Mouse (Mus musculus) testis, adult 2 months (tissue): ENCODE measurements around the gene Dcst2. TPM values are rescaled to one million over a fixed set of nuclear protein-coding genes. Genes with fewer than 3 reads are reported as not detected.

Experiments used
- H3K27ac ChIP-seq: fragments of 200-500 bp; 2 replicates; pipeline ENCODE4 v1.5.1; 2012; ENCODE audit warnings: low read depth, low read length; ENCODE audit not compliant: control insufficient read depth, insufficient read depth
- H3K27me3 ChIP-seq: fragments of 200-500 bp; 2 replicates; pipeline ENCODE4 v1.6.1; 2012; ENCODE audit warnings: mild to moderate bottlenecking, low read length, moderate library complexity; ENCODE audit not compliant: control insufficient read depth, insufficient read depth
- H3K36me3 ChIP-seq: fragments of 200-500 bp; 2 replicates; pipeline ENCODE4 v1.6.1; 2012; ENCODE audit warnings: mild to moderate bottlenecking, low read length; ENCODE audit not compliant: control insufficient read depth, insufficient read depth
- H3K4me1 ChIP-seq: fragments of 200-500 bp; 2 replicates; pipeline ENCODE4 v1.6.1; 2012; ENCODE audit warnings: low read length; ENCODE audit not compliant: control insufficient read depth, insufficient read depth
- H3K4me3 ChIP-seq: fragments of 200-500 bp; 2 replicates; pipeline ENCODE4 v1.5.1; 2012; ENCODE audit warnings: low read depth, mild to moderate bottlenecking, low read length, moderate library complexity, mixed read lengths; ENCODE audit not compliant: control insufficient read depth
- CTCF ChIP-seq: fragments of 200-500 bp; IDR thresholded peaks from 2 replicates; pipeline ENCODE4 v1.5.1; 2012; ENCODE audit warnings: low read depth, mild to moderate bottlenecking, inconsistent platforms, low read length, moderate library complexity; ENCODE audit not compliant: control insufficient read depth, insufficient read depth, insufficient replicate concordance
- POLR2A ChIP-seq: fragments of 200-500 bp; IDR thresholded peaks from 2 replicates; pipeline ENCODE4 v1.6.1; 2012; ENCODE audit warnings: low read depth, mild to moderate bottlenecking, inconsistent platforms, low read length, moderate library complexity; ENCODE audit not compliant: control insufficient read depth
- polyA plus RNA-seq: library from polyadenylated mRNA; depleted of rRNA; stranded (reverse); fragments of >200 nt; gene quantifications from 2 replicates; pipeline ENCODE4 v1.2.3, GENCODE M21; 2012

The Dcst2 gene
- polyA plus RNA-seq, 1 experiment: 110 TPM

- no peak within 1 kb of the TSS for H3K27ac ChIP-seq
- peaks cover 49% of the 10 kb centered on the region for H3K4me1 ChIP-seq
- H3K36me3 ChIP-seq: no peaks in the 10 kb centered on the region
Observed at GRCm38 (mm10) chr3:89322514-89323165, 39.1 kb upstream of the Dcst2 start, which contains the start of gene Efna3. Efna3 (minus strand) TSS chr3:89322965.

GRCm38 (mm10) chr3:89325882-89326281 is 35.9 kb upstream of the Dcst2 start:
- TF ChIP-seq CTCF (no peak), POLR2A (no peak)
- no peaks in the 10 kb centered on the region for H3K36me3 ChIP-seq
- no peak overlapping the region for H3K4me3 ChIP-seq
- H3K4me1 ChIP-seq: peaks cover 24% of the 10 kb centered on the region
- no peak overlapping the region for H3K27ac ChIP-seq
- peaks cover 2% of the 10 kb centered on the region for H3K27me3 ChIP-seq

More at GRCm38 (mm10) chr3:89322514-89323165, 39.1 kb upstream of the Dcst2 start, which contains the start of gene Efna3:
- no peak for TF ChIP-seq CTCF
- TF ChIP-seq POLR2A: no peak
- Histone ChIP-seq H3K27me3 (peaks cover 2% of the 10 kb centered on the region), H3K4me3 (peak within 1 kb of the TSS; percentile 76)

- H3K27ac ChIP-seq: no peak overlapping the region
Observed at GRCm38 (mm10) chr3:89327371-89327870, 34.4 kb upstream of the Dcst2 start.

GRCm38 (mm10) chr3:89328623-89329022 is 33.2 kb upstream of the Dcst2 start:
- no peaks in the 10 kb centered on the region for H3K27me3 ChIP-seq
- no peaks in the 10 kb centered on the region for H3K36me3 ChIP-seq
- TF ChIP-seq POLR2A: no peak
- no peak for TF ChIP-seq CTCF
- H3K4me3 ChIP-seq: no peak overlapping the region
- no peak overlapping the region for H3K27ac ChIP-seq
- peaks cover 25% of the 10 kb centered on the region for H3K4me1 ChIP-seq

More at GRCm38 (mm10) chr3:89327371-89327870, 34.4 kb upstream of the Dcst2 start:
- Histone ChIP-seq H3K36me3 (no peaks in the 10 kb centered on the region), H3K27me3 (peaks cover 2% of the 10 kb centered on the region), H3K4me3 (no peak overlapping the region), H3K4me1 (peaks cover 24% of the 10 kb centered on the region)
- no peak for TF ChIP-seq CTCF
- no peak for TF ChIP-seq POLR2A

GRCm38 (mm10) chr3:89330346-89330745 is 31.4 kb upstream of the Dcst2 start:
- Histone ChIP-seq H3K36me3 (no peaks in the 10 kb centered on the region), H3K27ac (no peak overlapping the region), H3K4me1 (peaks cover 25% of the 10 kb centered on the region), H3K4me3 (peak overlapping the region; percentile 31; the same call in 1 of the 2 replicates), H3K27me3 (no peaks in the 10 kb centered on the region)
- TF ChIP-seq POLR2A (no peak), CTCF (no peak)

- Histone ChIP-seq H3K36me3 (no peaks in the 10 kb centered on the region), H3K27ac (no peak overlapping the region), H3K4me3 (peak overlapping the region; percentile 78), H3K27me3 (no peaks in the 10 kb centered on the region), H3K4me1 (peaks cover 25% of the 10 kb centered on the region)
- TF ChIP-seq POLR2A: no peak
- no peak for TF ChIP-seq CTCF
Observed at GRCm38 (mm10) chr3:89330948-89331347, 30.8 kb upstream of the Dcst2 start.

GRCm38 (mm10) chr3:89331561-89331960 is 30.2 kb upstream of the Dcst2 start:
- peaks cover 25% of the 10 kb centered on the region for H3K4me1 ChIP-seq

More at GRCm38 (mm10) chr3:89331561-89331960, 30.2 kb upstream of the Dcst2 start:
- no peaks in the 10 kb centered on the region for H3K36me3 ChIP-seq
- no peaks in the 10 kb centered on the region for H3K27me3 ChIP-seq
- peak overlapping the region; percentile 78 for H3K4me3 ChIP-seq
- peak overlapping the region; percentile 41; the same call in 1 of the 2 replicates for H3K27ac ChIP-seq
- no peak for TF ChIP-seq POLR2A
- no peak for TF ChIP-seq CTCF
